Mouse (Mus musculus) cerebellum, adult 8-10 months (tissue): ENCODE data around the gene Nthl1.

Experiments
- DNase-seq: peaks from one replicate; pipeline ENCODE4 v3.0.0; 2022

Gene Nthl1

DNA sequence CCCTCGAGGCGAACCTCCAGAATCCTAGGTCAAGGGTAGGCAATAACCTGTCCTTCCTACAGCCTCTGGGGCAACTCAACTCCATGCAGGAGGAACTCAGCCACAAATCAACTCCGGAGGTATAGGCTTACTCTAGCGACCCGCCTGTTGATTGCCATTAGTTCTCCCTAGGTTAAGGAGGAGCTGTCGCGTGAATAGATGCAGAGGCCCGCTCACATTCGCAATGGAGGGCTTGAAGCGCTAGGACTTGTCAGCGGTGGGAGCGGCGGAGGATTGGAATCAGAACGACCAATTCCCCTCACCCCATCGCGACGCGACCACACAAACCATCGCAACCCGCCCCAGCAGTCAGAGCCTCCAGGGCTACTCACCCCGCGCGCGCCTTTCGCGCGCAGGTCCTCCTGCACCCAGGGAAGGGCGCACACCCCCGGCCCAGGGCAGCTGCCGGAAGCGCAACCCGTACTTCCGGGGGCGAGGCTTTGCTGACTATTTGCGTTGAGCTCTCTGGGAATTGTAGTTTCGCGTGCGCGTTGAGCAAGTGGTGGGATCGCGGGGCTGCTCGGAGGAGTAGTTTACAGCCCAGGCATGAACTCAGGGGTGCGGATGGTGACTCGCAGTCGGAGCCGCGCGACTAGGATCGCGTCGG is at the start of gene Nthl1, which contains the start of gene Tsc2:
TSS of gene Nthl1 (plus strand) at position 514 of the 646 bp plus-strand sequence.
TSS of gene Tsc2 (minus strand) at position 464 of the 646 bp plus-strand sequence.
- DNase-seq: peak; percentile 75

DNA sequence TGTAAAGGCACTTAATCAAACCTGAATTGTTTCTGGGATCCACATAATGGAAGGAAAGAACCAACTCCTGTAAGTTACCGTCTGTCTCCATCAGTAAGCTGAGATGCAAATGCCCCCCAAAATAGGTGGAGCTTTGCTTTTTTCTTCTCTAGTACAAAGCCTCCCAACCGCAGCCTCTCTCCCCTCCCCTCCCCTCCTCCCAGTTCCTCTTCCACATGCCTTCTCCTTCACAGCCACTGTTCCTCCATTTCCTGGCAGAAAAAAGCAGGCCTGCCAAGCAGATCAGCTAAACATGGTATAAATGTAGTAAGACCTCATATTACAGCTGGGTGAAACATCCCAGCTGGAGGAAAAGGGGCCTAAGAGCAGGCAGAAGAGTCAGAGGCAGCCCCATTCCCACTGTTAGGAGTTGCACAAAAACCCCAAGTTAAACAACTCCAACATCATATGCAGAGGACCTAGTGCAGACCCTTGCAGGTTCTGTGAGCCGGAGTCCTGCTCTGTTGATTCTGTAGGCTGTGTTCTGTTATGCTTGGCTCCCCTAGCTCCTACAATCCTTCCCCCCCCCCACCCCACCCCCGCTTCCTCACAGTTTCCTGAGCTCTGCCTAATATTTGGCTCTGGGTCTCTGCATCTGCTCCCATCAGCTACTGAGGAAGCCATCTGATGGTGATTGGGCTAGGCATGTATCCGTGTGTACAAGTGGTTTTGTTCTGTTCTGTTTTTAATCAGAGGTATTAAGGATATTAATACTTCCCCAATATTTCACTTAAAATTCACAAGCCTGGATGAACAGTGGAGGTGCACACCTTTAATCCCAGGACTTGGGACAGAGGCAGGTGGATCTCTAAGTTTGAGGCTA is 48.6 kb upstream of the Nthl1 start:
- no peak for DNase-seq

DNA sequence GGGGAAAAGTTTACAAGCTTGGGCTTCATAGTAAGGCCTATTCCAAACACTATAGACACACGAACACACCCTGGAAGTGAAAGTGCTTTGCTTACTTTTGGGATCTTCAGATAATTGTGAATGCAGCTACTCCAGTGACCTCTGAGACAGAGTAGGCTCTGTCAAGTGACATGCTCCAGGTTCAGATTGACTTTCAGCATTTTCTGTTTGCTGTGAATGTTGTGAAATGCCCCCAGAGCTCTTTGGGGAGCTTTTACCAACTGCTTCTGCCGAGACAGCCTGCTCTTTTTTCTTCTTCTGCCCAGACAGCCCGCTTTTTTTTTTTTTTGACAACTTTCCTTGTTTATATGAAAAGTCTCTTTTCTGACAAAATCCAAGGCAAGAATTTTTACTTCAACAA is 48.0 kb upstream of the Nthl1 start:
- DNase-seq: no peak

- DNase-seq: no peak
Measured at GRCm38 (mm10) chr17:24586532-24586931, 45.9 kb upstream of the Nthl1 start.

GRCm38 (mm10) chr17:24590943-24591342 is 41.5 kb upstream of the Nthl1 start:
- DNase-seq: peak; percentile 64

DNA sequence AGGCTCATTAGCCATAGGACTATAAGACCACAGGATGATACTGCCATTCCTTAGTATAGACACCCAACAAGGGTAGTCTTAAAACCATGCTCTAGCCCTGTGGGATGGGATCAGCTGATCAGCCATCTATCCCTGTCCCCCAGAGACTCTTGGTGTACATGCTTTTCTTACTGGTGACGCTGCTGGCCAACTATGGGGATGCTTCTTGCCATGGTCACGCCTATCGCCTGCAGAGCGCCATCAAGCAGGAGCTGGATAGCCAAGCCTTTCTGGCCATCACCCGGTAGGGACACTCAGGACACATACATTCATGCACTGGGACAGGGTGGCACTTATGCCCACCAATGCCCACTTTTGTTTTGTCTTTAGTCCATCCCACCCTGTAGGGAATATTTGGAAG is 40.8 kb upstream of the Nthl1 start:
- no peak for DNase-seq

- no peak for DNase-seq
Measured at GRCm38 (mm10) chr17:24593248-24593647, 39.2 kb upstream of the Nthl1 start.

DNA sequence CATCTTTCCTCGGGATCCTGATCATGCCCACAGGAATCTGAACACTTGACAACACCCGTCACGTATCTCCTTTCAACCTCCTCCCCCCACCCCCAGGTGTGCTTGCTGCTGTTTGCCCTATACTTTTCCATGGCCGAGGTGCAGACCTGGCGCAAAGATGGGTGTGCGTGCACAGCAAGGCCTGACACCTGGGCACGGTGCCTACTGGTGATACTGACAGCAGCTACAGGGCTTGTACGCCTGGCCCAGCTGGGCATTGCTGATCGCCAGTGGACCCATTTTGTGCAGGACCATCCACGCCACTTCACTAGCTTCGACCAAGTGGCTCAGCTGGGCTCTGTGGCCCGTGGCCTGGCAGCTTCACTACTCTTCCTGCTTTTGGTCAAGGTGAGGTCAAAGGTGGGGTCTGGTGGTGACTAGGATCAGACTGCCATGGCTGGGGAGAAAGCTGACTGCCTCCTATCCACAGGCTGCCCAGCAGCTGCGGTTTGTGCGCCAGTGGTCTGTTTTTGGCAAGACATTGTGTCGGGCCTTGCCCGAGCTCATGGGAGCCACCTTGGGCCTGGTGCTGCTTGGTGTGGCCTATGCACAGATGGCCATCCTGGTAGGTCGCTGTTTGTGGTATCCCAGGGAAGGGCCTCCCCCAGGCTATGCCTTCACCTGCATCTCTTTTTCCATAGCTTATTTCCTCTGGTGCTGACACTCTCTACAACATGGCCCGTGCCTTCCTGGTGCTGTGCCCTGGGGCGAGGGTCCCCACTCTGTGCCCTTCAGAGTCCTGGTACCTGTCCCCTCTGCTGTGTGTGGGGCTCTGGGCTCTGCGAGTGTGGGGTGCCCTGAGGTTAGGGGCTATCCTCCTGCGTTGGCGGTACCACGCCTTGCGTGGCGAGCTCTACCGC is 38.2 kb upstream of the Nthl1 start:
- DNase-seq: no peak

DNA sequence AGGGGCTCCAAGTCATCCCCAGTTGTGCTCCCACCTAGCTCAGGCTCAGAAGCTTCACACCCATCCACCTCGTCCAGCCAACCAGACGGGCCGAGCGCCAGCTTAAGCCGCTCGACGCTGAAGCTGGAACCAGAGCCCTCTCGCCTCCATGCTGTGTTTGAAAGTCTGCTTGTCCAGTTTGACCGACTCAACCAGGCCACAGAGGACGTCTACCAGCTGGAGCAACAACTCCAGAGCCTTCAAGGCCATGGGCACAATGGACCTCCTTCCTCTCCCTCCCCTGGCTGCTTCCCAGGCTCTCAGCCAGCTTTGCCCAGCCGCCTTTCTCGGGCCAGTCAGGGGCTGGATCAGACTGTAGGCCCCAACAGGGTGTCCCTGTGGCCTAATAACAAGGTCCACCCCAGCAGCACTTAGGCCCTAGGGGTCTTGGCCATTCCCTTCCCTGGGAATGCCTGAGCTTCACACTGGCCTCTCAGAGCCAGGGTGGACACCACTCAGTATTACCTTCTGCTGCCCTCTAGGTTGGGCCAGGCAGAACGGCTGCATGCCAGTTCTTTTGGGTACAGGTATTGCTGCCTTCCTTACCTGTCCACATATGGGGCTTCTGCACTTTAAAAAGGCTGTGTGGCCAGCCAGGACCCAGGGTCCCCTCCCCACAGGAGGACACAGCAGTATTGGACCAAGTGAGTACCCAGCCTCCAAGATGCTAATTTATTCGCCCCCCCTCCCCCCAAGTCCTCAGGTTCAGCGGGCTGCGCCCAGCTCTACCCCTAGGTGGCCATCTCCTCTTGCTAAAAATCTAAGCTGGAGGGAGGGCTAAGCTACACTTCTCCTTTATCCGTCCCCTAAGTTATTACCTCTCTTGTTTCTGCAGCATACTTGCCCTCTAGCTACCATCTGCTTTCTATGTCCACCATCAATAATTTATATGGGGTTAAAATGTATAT is 37.1 kb upstream of the Nthl1 start:
- DNase-seq: peak; percentile 58

DNA sequence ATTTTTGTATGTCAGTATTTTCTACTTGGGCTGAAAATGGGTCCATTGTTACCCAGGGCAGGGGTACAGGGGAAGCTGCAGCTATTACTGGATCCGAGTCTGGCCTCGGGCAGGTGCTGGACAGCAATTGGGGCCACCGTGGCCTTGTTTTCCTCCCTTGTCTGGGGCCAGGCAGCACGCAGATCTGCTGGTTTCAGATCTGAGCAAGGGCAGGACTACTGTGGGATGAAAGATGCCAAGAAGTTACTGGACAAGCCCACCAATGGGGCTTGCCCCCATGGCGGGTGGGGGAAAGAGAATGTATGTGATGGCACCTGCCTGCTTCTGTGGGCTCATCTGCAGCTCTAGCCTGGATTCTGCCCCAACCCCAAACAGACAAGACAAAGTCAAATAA is 36.4 kb upstream of the Nthl1 start:
- no peak for DNase-seq

- DNase-seq: peak; percentile 81
Measured at GRCm38 (mm10) chr17:24596471-24597183, 35.9 kb upstream of the Nthl1 start.

DNA sequence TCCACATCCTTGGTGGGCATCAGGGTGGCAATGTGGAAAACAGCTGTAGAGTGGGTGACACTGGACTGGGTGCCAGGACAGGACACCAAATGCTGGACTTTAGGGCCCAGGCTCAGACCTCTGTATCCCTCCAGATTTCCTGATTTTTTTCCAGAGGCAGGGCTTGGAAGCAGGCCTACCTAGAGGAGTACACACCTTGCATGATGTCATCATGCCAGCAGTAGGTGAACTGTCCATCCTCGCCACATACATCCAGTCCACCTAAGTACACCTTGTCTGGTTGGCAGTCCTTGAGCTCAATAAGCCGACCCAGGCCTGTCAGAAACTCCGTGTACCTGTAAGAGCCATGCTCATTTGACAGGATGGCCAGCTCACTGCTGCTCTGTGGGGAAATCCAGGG is 34.5 kb upstream of the Nthl1 start:
- no peak for DNase-seq

DNA sequence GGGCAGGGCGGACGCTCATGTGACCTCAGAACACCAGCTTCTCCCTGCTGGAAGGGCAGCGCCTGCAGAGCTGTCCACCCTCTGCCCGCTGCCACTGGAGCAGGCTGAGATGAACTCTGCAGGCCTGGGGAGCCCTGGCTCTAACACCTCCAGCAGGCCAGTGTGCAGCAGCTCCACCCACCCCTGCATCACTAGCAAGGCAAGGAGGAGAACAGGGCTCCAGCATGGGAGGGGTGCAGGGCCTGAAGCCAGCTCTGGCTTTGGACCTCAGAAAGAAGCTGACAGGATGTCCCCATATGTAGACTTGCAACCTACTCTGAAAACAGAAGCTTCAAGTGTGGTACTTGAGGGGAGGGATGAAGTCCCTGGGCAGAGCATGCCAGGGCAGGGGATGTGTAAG is 32.0 kb upstream of the Nthl1 start:
- peak; percentile 36 for DNase-seq

DNA sequence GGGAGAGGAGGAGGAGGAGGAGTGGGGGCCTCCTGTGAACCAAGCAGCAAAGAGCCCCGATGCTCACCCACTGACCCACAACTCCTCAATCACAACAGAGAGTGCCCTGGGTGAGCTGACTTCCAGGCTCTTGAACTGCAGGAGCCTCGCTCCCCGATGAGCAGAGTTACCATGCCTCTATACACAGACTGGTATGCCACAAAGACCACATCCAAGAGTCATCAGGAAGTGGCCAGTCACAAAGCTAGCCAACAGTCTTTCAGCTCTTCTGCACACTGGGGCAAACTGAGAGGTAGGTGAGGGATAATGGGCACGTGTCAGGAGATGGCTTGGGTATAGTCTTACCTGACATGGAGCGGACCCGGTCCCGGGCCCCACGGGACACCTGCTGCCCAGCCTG is 28.5 kb upstream of the Nthl1 start:
- no peak for DNase-seq

GRCm38 (mm10) chr17:24604557-24604956 is 27.9 kb upstream of the Nthl1 start:
- DNase-seq: no peak

DNA sequence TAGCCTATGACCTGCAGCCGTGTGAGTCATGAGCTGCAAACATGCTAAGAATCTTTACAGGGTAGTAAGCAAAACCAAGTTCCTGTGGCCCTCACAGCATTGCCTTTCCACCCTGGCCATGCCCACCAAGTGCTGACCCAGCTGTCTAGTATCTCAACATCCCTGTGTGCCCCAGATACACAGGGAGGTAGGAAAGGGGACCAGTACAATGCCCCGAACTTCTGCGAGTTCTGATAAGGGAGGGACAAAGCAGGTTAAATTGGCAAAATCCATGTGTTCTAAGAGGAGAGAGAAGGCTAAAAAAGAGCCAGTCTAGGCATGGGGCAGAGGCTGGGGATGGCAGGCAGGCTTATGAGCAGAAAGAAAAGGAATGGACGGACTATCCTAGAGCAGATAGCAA is 24.1 kb upstream of the Nthl1 start:
- no peak for DNase-seq

DNA sequence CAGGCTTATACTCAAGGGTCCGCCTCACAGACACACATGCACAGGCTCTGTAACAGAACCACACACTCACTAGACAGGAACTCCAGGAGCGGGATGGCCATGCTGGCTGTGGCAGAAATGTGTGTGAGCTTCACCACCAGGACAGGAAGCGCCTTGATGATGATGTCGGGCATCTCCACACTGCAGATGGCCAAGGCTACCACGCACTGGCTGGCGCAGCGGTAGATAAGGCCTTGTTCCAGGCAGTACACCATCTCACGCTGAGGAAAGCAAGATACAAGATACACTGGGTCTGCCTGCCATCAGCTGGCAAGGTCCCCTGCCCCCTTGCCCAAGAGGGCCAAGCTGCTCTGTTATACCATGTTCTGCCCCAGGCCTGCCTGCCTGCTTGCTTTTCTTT is 23.6 kb upstream of the Nthl1 start:
- no peak for DNase-seq

DNA sequence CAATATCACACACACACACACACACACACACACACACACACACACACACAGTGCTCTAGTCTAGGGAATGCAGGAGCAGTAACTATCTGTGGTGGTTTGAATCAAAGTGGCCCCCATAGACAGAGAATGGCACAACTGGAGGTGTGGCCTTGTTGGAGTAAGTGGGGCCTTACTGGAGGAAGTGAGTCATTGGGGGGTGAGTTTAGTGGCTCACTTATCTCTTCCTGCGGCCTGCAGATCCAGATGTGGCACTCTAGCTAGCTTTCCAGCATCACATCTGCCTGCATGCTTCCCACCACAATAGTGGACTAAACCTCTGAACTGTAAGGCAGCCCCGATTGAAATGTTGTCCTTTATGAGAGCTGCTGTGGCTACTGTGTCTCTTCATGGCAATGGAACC is 21.8 kb upstream of the Nthl1 start:
- no peak for DNase-seq

DNA sequence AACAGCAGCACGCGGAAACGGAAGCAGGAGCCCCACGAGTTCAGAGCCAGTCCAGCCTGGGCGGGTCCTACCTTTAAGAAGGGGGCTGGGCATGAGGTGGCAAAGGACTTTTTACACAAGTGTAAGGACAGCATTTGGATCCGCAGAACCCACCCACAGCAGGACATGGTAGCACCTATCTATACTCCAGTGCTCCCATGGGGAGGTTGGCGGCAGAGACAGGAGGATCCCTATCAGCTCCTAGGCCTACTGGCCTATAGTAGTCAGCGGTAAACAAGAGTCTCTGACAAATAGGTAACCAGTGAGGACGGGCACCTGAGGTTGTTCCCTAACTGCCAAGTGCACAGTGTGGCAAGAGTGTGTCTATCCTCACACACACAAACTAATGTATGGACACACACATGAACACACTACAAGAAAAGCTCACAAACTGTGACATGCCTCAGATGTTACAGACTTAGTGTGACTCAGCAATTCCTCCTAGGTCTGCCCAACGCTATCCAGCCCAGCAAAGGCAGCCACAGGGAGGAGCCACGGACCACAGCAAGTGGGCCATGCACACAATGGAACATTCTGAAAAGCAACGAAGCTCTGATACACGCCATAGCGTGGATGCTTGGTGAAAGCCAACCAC is 14.8 kb upstream of the Nthl1 start:
- no peak for DNase-seq

DNA sequence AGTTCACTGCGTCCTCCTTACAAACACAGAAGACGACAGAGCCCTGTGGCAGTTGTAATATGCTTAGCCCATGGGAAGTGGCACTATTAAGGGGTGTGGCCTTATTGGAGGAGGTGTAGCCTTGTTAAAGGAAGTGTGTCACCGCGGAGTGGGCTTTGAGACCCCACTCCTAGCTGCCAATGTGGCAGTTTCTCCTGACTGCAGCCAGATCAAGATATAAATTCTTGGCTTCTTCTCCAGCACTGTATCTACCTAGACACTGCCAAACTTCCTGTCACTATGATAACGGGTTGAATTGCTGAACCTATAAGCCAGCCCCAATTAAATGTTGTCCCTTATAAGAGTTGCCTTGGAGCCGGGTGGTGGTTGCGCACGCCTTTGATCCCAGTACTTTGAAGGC is 7.0 kb upstream of the Nthl1 start:
- DNase-seq: no peak

- peak; percentile 86 for DNase-seq
Measured at GRCm38 (mm10) chr17:24628646-24629045, 3.8 kb upstream of the Nthl1 start.
